Mouse (Mus musculus) MEL (cell line): Measurements from ENCODE around the gene Klf3. TPM values are rescaled to one million over a fixed set of nuclear protein-coding genes. Genes with fewer than 3 reads are reported as not detected.

ENCODE experiments used
- DNase-seq: peaks from one replicate; pipeline ENCODE4 v3.0.0; 2011; ENCODE audit warnings: low read depth, low spot score
- H3K27ac ChIP-seq: 2 replicates; pipeline ENCODE4 v1.5.1; 2012; ENCODE audit warnings: low read depth, mild to moderate bottlenecking, control low read depth, low read length, moderate library complexity; ENCODE audit not compliant: control insufficient read depth
- H3K27me3 ChIP-seq, 2 experiments: fragments of 150-350 bp in 1 of 2; sonication (generic) in 1 of 2; 2 replicates each; pipeline ENCODE4 v1.6.1; 2012; ENCODE audit warnings: low read length in 2 of 2, mild to moderate bottlenecking in 2 of 2, improper control_type of control experiment in 1 of 2, moderate library complexity in 1 of 2; ENCODE audit not compliant: insufficient read depth in 2 of 2, control insufficient read depth in 1 of 2
- H3K36me3 ChIP-seq, 2 experiments: 2 replicates each; pipeline ENCODE4 v1.6.1; 2012 to 2014; ENCODE audit warnings: low read length in 2 of 2, improper control_type of control experiment in 1 of 2, inconsistent platforms in 1 of 2, mild to moderate bottlenecking in 1 of 2; ENCODE audit not compliant: insufficient read depth in 2 of 2, control insufficient read depth in 1 of 2
- H3K4me1 ChIP-seq, 2 experiments: fragments of 150-350 bp in 1 of 2; sonication (generic) in 1 of 2; 2 replicates each; pipeline ENCODE4 v1.6.1; 2012; ENCODE audit warnings: low read length in 2 of 2, improper control_type of control experiment in 1 of 2, mild to moderate bottlenecking in 1 of 2; ENCODE audit not compliant: insufficient read depth in 2 of 2, control insufficient read depth in 1 of 2
- H3K4me3 ChIP-seq, 2 experiments: fragments of 150-350 bp in 1 of 2; sonication (generic) in 1 of 2; 2 replicates each; pipeline ENCODE4 v1.5.1; 2012; ENCODE audit warnings: low read depth in 2 of 2, low read length in 2 of 2, mild to moderate bottlenecking in 2 of 2, moderate library complexity in 2 of 2, control low read depth in 1 of 2, improper control_type of control experiment in 1 of 2; ENCODE audit not compliant: control insufficient read depth in 1 of 2, insufficient read depth in 1 of 2
- H3K79me2 ChIP-seq: 2 replicates; pipeline ENCODE4 v1.6.1; 2012; ENCODE audit warnings: mild to moderate bottlenecking, low read length, moderate library complexity; ENCODE audit not compliant: control insufficient read depth, poor library complexity, insufficient read depth
- H3K9ac ChIP-seq: 2 replicates; pipeline ENCODE4 v1.6.1; 2012; ENCODE audit warnings: low read depth, mild to moderate bottlenecking, control low read depth, low read length, moderate library complexity; ENCODE audit not compliant: control insufficient read depth, poor library complexity, severe bottlenecking
- H3K9me3 ChIP-seq: fragments of 150-350 bp; sonication (generic); replicated peaks from 2 replicates; pipeline ENCODE4 v1.6.1; 2012; ENCODE audit warnings: mild to moderate bottlenecking, low read length, improper control_type of control experiment, moderate library complexity; ENCODE audit not compliant: insufficient read depth
- BHLHE40 ChIP-seq: IDR thresholded peaks from 2 replicates; pipeline ENCODE4 v1.6.1; 2012; ENCODE audit warnings: low read depth, mild to moderate bottlenecking, inconsistent platforms, low read length, improper control_type of control experiment, borderline replicate concordance
- E2F4 ChIP-seq: IDR thresholded peaks from 2 replicates; pipeline ENCODE4 v1.6.1; 2011; ENCODE audit warnings: low read depth, low read length, improper control_type of control experiment, borderline replicate concordance
- EP300 ChIP-seq, 2 experiments: IDR thresholded peaks; 2 replicates each; pipeline ENCODE4 v1.6.1; 2011; ENCODE audit warnings: improper control_type of control experiment in 2 of 2, low read length in 2 of 2, low read depth in 1 of 2, mild to moderate bottlenecking in 1 of 2
- ETS1 ChIP-seq: IDR thresholded peaks from 2 replicates; pipeline ENCODE4 v1.6.1; 2012; ENCODE audit warnings: low read depth, mild to moderate bottlenecking, inconsistent platforms, low read length, improper control_type of control experiment, moderate library complexity
- GATA1 ChIP-seq: IDR thresholded peaks from 2 replicates; pipeline ENCODE4 v1.6.1; 2011; ENCODE audit warnings: low read depth, low read length, improper control_type of control experiment
- HCFC1 ChIP-seq: IDR thresholded peaks from 2 replicates; pipeline ENCODE4 v1.6.1; 2012; ENCODE audit warnings: low read depth, mild to moderate bottlenecking, inconsistent platforms, low read length, improper control_type of control experiment, moderate library complexity
- MAX ChIP-seq: IDR thresholded peaks from 2 replicates; pipeline ENCODE4 v1.6.1; 2011; ENCODE audit warnings: low read length, improper control_type of control experiment
- MAZ ChIP-seq: IDR thresholded peaks from 2 replicates; pipeline ENCODE4 v1.6.1; 2012; ENCODE audit warnings: low read depth, mild to moderate bottlenecking, inconsistent platforms, low read length, improper control_type of control experiment
- MXI1 ChIP-seq: IDR thresholded peaks from 2 replicates; pipeline ENCODE4 v1.6.1; 2011; ENCODE audit warnings: mild to moderate bottlenecking, low read depth, low read length, improper control_type of control experiment
- MYC ChIP-seq: IDR thresholded peaks from 2 replicates; pipeline ENCODE4 v1.6.1; 2011; ENCODE audit warnings: low read depth, mild to moderate bottlenecking, low read length, improper control_type of control experiment, moderate library complexity
- NELFE ChIP-seq: IDR thresholded peaks from 2 replicates; pipeline ENCODE4 v1.6.1; 2011; ENCODE audit warnings: low read depth, low read length, improper control_type of control experiment
- NRF1 ChIP-seq: IDR thresholded peaks from 2 replicates; pipeline ENCODE4 v1.6.1; 2014; ENCODE audit warnings: low read depth, mild to moderate bottlenecking, inconsistent platforms, low read length, improper control_type of control experiment, moderate library complexity; ENCODE audit not compliant: poor library complexity, insufficient read depth, severe bottlenecking
- POLR2AphosphoS5 ChIP-seq: IDR thresholded peaks from 2 replicates; pipeline ENCODE4 v1.6.1; 2012; ENCODE audit warnings: low read depth, borderline replicate concordance, mild to moderate bottlenecking, inconsistent platforms, low read length, moderate library complexity, mixed read lengths
- RAD21 ChIP-seq: IDR thresholded peaks from 2 replicates; pipeline ENCODE4 v1.6.1; 2011; ENCODE audit warnings: mild to moderate bottlenecking, low read depth, low read length, improper control_type of control experiment
- RCOR1 ChIP-seq: IDR thresholded peaks from 2 replicates; pipeline ENCODE4 v1.6.1; 2012; ENCODE audit warnings: low read depth, mild to moderate bottlenecking, inconsistent platforms, low read length, improper control_type of control experiment
- TAL1 ChIP-seq: IDR thresholded peaks from 2 replicates; pipeline ENCODE4 v1.6.1; 2012; ENCODE audit warnings: mild to moderate bottlenecking, inconsistent platforms, low read length, moderate library complexity, mixed read lengths
- TCF12 ChIP-seq: IDR thresholded peaks from 2 replicates; pipeline ENCODE4 v1.6.1; 2014; ENCODE audit warnings: low read depth, mild to moderate bottlenecking, inconsistent platforms, low read length, improper control_type of control experiment, moderate library complexity
- polyA plus RNA-seq, 2 experiments: library from polyadenylated mRNA; stranded (reverse) in 1 of 2; unstranded in 1 of 2; fragments of >175 nt in 1 of 2; fragments of >200 nt in 1 of 2; gene quantifications; 2 replicates each; pipeline versions ENCODE4 v1.2.1 to v1.2.4; 2012; ENCODE audit warnings: low replicate concordance in 2 of 2, low read depth in 1 of 2; ENCODE audit not compliant: insufficient read length in 2 of 2, insufficient read depth in 1 of 2, missing spikeins in 1 of 2
- total RNA-seq: library from RNA; depleted of rRNA; stranded (reverse); fragments of 300-350 nt; gene quantifications from 2 replicates; pipeline ENCODE4 v1.2.3, GENCODE M21; 2012

Klf3 gene
- total and polyA plus RNA-seq, 3 experiments, result 7.1 to 72.2 (median 39.7) TPM

DNA sequence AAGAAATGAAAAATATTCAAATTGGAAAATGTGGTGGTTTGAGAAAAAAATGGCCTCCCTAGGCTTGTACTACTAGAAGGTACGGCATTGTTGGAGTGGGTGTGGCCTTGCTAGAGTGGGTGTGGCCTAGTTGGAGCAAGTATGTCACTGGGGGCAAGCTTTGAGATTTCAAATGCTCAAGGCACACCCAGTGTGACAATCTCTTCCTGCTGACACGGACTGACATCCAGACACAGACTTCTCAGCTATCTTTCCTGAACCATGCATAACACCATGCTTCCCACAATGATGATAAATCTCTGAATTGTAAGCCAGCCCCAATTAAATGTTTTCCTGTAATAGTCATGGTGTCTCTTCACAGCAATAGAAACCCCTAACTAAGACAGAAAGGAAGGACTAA is 44.1 kb downstream of the Klf3 start:
- no peak overlapping the region for H3K4me3 ChIP-seq
- TF ChIP-seq EP300 (IDR thresholded peaks at IDR 0.05; ENCODE audit: low read depth in 1 of 2, low read length in 2 of 2) (peak; percentile 30 to 43; a peak in 3 of 4 replicates), RAD21 (no peak), TCF12 (0 out of 2 replicates have a peak, but pooled peaks have one; percentile 32), MXI1 (0 out of 2 replicates have a peak, but pooled peaks have one; percentile 30), BHLHE40 (no peak), ETS1 (peak; percentile 15; the same call in 1 of the 2 replicates), TAL1 (peak; percentile 33; the same call in 1 of the 2 replicates), RCOR1 (peak; percentile 72), GATA1 (peak; percentile 59), MAX (0 out of 2 replicates have a peak, but pooled peaks have one; percentile 42)
- TF ChIP-seq, all 39 proteins: peak for 8
- H3K27me3 ChIP-seq, result no peaks in the 10 kb centered on the region
- peaks cover 9 to 12% of the 10 kb centered on the region in 2 experiments for H3K4me1 ChIP-seq
- H3K9ac ChIP-seq, result no peak overlapping the region
- peaks cover 0 to 17% of the 10 kb centered on the region in 2 experiments; a peak in 2 of 4 replicates for H3K36me3 ChIP-seq
- no peaks in the 10 kb centered on the region for H3K9me3 ChIP-seq
- DNase-seq, result peak; percentile 79
- no peak overlapping the region for H3K27ac ChIP-seq
- no peaks in the 10 kb centered on the region for H3K79me2 ChIP-seq

DNA sequence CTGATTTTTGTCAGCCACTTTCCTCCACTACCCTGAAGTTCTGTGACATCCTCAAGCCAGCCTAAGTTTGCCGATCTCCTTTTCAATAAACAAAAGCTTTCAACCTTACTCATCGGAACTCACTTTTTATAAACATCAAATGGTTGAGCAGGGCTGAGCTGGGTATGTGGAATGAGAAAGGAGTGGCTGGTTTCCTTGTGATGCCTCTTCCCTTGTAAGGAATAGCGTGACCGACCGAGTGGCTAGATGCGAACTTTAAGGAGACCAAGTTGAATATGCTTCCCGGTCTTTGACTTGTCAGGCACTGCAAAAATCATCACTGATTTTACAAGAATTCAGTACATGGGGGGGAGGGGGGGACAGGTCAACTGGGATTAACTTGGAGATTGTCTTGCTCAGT is 46.7 kb downstream of the Klf3 start:
- peaks cover 0 to 12% of the 10 kb centered on the region in 2 experiments; a peak in 2 of 4 replicates for H3K36me3 ChIP-seq
- H3K27me3 ChIP-seq, result no peaks in the 10 kb centered on the region
- no peak overlapping the region for H3K4me3 ChIP-seq
- no peaks in the 10 kb centered on the region for H3K79me2 ChIP-seq
- H3K9ac ChIP-seq, result no peak overlapping the region
- TF ChIP-seq MYC (no peak), NRF1 (no peak), NELFE (no peak), HCFC1 (no peak), BHLHE40 (no peak), MAZ (no peak), POLR2AphosphoS5 (no peak), RAD21 (no peak), E2F4 (no peak), MAX (no peak)
- no peak overlapping the region for H3K27ac ChIP-seq
- peaks cover 5 to 9% of the 10 kb centered on the region in 2 experiments for H3K4me1 ChIP-seq
- H3K9me3 ChIP-seq, result no peaks in the 10 kb centered on the region
- no peak for DNase-seq
